Mouse (Mus musculus) heart, embryonic 14.5 days (tissue): ENCODE results near the gene Capns2. TPM values are rescaled to one million over a fixed set of nuclear protein-coding genes. Genes with fewer than 3 reads are reported as not detected.

Experiments
- ATAC-seq: fragments of 200-750 bp; cut with Nextera tagmentation; 2 replicates; pipeline ENCODE4 v1.8.0; 2017; ENCODE audit warnings: low read depth, moderate TSS enrichment; ENCODE audit not compliant: insufficient number of reproducible peaks, insufficient read depth, low FRiP score
- H3K27ac ChIP-seq, 2 experiments: fragments of 200-500 bp in 1 of 2; fragments of 300-500 bp in 1 of 2; sonication (generic) in 1 of 2; replicated peaks in 1 of 2; 2 replicates each; pipeline ENCODE4 v1.5.1; 2012 to 2014; ENCODE audit warnings: low read depth in 2 of 2, low read length in 2 of 2, control low read depth in 1 of 2, mild to moderate bottlenecking in 1 of 2, mixed read lengths in 1 of 2; ENCODE audit not compliant: control insufficient read depth in 1 of 2, insufficient read depth in 1 of 2
- H3K27me3 ChIP-seq: fragments of 300-500 bp; sonication (generic); 2 replicates; pipeline ENCODE4 v1.6.1; 2014; ENCODE audit warnings: mild to moderate bottlenecking, low read length, control low read depth; ENCODE audit not compliant: control insufficient read depth, insufficient read depth
- H3K36me3 ChIP-seq: fragments of 300-500 bp; sonication (generic); 2 replicates; pipeline ENCODE4 v1.6.1; 2014; ENCODE audit warnings: mild to moderate bottlenecking, control low read depth, low read length, mixed read lengths; ENCODE audit not compliant: control insufficient read depth, insufficient read depth
- H3K4me1 ChIP-seq, 2 experiments: fragments of 200-500 bp in 1 of 2; fragments of 300-500 bp in 1 of 2; sonication (generic) in 1 of 2; 2 replicates each; pipeline ENCODE4 v1.6.1; 2012 to 2014; ENCODE audit warnings: low read length in 2 of 2, control low read depth in 1 of 2, mixed read lengths in 1 of 2; ENCODE audit not compliant: control insufficient read depth in 2 of 2, insufficient read depth in 2 of 2
- H3K4me2 ChIP-seq: fragments of 300-500 bp; sonication (generic); 2 replicates; pipeline ENCODE4 v1.6.1; 2014; ENCODE audit warnings: mild to moderate bottlenecking, low read length
- H3K4me3 ChIP-seq, 2 experiments: fragments of 200-500 bp in 1 of 2; fragments of 300-500 bp in 1 of 2; sonication (generic) in 1 of 2; 2 replicates each; pipeline ENCODE4 v1.5.1; 2012 to 2014; ENCODE audit warnings: low read length in 2 of 2, mild to moderate bottlenecking in 2 of 2, control low read depth in 1 of 2, low read depth in 1 of 2, moderate library complexity in 1 of 2; ENCODE audit not compliant: control insufficient read depth in 1 of 2, insufficient read depth in 1 of 2
- H3K9ac ChIP-seq: fragments of 300-500 bp; sonication (generic); 2 replicates; pipeline ENCODE4 v1.6.1; 2014; ENCODE audit warnings: mild to moderate bottlenecking, low read length
- H3K9me3 ChIP-seq: fragments of 300-500 bp; sonication (generic); 2 replicates; pipeline ENCODE4 v1.6.1; 2016; ENCODE audit warnings: low read length, control low read depth; ENCODE audit not compliant: control insufficient read depth
- WGBS: fragments of 180-500 bp; shearing (Covaris S2); extraction: QIAGEN DNeasy Blood & Tissue Kit; methylation state at CpG from one replicate; pipeline ENCODE4 v1.1.7; 2014; 5-methylcytosine and 5-hydroxymethylcytosine counted together
- polyA plus RNA-seq: library from polyadenylated mRNA; unstranded; fragments of >200 nt; fragmentation: Nextera tagmentation; extraction: Ambion mirVana; gene quantifications from 2 replicates; pipeline ENCODE4 v1.2.1, GENCODE M21; 2014

Capns2 gene
- polyA plus RNA-seq, 1 experiment from 2014 or later = 0.20 TPM

DNA sequence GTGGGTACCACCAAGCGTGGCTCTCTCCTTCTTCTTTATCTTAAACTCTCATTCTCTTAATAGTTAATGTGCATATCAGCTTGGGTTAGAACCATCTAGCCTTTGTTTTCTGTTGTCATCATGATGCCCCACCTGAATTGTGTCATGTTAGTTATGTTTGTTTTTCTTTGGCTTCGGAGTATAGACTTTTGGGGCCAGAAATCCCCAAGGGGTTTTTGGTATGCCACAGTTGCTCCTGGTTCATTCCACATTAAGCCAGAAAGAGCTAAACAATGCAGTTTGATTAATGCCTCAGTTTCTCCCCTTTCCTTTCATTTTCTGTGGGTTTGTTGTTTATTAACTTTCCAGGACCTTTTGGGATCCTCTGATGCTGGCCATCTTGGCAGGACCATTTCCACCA, 7.2 kb downstream of the Capns2 start:
- Histone ChIP-seq H3K36me3 (no peaks in the 10 kb centered on the region), H3K9me3 (no peaks in the 10 kb centered on the region), H3K4me3 (no peak overlapping the region), H3K4me2 (no peak overlapping the region), H3K4me1 (no peaks in the 10 kb centered on the region), H3K27ac (no peak overlapping the region), H3K27me3 (no peaks in the 10 kb centered on the region), H3K9ac (no peak overlapping the region)
- ATAC-seq = no peak
- 77% methylated on average over 2 of the region's 2 CpGs for WGBS

DNA sequence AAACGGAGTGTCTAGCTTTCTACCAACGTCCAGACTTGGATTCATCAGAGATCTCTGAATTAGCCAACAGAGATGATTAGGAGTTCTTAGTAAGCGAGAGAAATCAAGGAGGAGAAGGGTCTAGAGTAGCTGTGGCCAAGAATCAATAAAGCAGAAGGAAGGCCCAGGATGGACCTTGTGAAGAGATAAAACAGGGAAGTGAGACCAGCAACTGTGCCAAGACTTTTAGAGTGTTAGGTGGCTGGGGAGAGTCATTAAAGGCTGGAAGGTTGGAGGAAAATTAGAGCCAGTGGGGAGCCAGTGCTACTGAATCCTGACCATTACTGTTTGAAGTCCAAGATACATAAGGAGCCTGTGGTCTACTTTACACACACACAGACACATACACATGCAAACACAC, 10.3 kb downstream of the Capns2 start:
- 72% methylated on average over 3 of the region's 3 CpGs for WGBS

DNA sequence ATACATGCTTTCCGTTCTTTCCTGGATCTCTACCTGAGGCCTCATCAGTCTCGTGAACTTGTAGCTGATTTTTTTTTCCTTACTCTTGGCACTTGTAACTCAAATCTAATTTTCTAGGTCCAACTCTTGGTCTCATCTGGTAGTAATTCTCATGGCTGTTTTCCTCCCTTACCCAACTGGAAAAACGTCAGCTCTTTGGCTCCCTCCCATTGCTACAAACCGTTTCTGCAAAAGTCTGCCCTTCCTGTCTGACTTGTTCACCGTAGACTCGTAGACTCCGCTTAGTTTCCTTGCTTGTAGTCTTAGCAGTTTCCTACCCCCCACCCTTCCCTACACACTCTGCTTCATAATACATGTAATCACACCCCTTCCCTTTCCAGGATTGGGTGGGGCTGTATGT, 12.2 kb downstream of the Capns2 start:
- no peaks in the 10 kb centered on the region for H3K4me1 ChIP-seq
- no peak for ATAC-seq
- H3K4me2 ChIP-seq = no peak overlapping the region
- H3K4me3 ChIP-seq = no peak overlapping the region
- WGBS = 77% methylated on average over 7 of the region's 7 CpGs
- no peaks in the 10 kb centered on the region for H3K36me3 ChIP-seq
- no peaks in the 10 kb centered on the region for H3K27me3 ChIP-seq
- H3K9ac ChIP-seq = no peak overlapping the region
- H3K27ac ChIP-seq = no peak overlapping the region
- no peaks in the 10 kb centered on the region for H3K9me3 ChIP-seq

More for the DNA sequence above, 10.3 kb downstream of the Capns2 start:
- Histone ChIP-seq H3K4me3 (no peak overlapping the region), H3K9ac (no peak overlapping the region), H3K4me2 (no peak overlapping the region), H3K27me3 (no peaks in the 10 kb centered on the region), H3K4me1 (no peaks in the 10 kb centered on the region), H3K9me3 (no peaks in the 10 kb centered on the region), H3K27ac (no peak overlapping the region), H3K36me3 (no peaks in the 10 kb centered on the region)
- no peak for ATAC-seq

DNA sequence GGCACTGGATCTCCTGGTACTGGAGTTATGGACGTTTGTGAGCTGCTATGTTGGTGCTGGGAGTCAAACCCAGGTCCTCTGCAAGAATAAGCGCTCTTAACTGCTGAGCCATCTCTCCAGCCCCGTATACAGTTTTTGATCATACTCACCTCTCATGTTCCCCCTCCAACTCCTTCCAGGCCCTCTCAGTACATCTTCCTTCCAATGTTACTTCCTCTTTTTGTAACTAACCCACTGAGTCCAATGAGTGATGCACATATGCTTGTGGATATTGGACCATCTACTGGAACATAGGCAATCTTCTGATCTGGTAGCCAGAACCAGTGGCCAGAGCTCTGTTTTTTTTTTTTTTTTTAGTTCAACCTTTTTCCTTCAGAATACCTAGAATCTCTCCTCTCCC, 14.9 kb downstream of the Capns2 start:
- Histone ChIP-seq H3K27ac (no peak overlapping the region), H3K4me3 (no peak overlapping the region), H3K36me3 (no peaks in the 10 kb centered on the region), H3K4me1 (no peaks in the 10 kb centered on the region), H3K9me3 (no peaks in the 10 kb centered on the region), H3K4me2 (no peak overlapping the region), H3K27me3 (no peaks in the 10 kb centered on the region), H3K9ac (no peak overlapping the region)
- no peak for ATAC-seq
- 72% methylated on average over 3 of the region's 3 CpGs for WGBS

DNA sequence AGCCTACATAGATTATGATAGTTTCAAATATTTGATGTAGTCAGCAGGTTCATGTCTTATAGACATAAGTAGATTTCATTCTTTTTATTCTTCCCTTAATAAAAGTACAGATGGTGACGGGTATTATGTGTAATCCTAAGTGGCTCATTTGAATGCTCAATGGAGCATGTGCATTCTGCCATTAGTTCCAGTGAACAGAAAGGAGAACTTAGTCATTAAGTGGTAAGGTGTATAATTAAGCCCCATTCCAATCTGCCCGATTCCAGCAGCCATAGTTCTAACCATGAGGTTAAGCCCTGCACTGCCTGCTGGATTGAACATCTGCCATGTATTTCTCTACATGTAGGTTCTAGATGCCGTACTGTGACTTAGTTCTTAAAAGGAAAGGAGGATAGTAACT, 20.6 kb downstream of the Capns2 start:
- Histone ChIP-seq H3K36me3 (no peaks in the 10 kb centered on the region), H3K4me3 (no peak overlapping the region)
- no peak for ATAC-seq

DNA sequence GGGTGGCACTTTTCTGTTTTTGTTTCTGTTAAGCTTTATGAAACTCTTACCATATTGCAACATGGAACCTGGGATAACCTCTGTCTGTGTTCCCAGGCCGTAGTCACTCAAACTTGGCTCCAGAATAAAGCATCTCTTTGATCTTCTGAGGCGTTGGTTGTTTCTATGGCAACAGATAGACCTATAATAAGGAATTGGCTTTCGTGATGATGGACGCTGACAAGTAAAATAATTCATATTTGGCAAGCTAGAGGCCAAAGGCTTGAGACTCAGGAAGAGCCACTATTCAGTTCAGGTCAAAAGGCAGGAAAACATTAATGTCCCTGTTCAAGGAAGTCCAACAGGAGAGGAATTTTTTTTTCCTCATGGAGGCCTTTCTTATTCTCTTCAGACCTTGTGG, 27.8 kb downstream of the Capns2 start:
- no peaks in the 10 kb centered on the region for H3K36me3 ChIP-seq
- H3K27me3 ChIP-seq = no peaks in the 10 kb centered on the region
- no peak overlapping the region for H3K4me3 ChIP-seq
- H3K4me1 ChIP-seq = no peaks in the 10 kb centered on the region
- ATAC-seq = no peak
- no peak overlapping the region for H3K27ac ChIP-seq
- 84% methylated on average over 4 of the region's 4 CpGs for WGBS
- no peak overlapping the region for H3K4me2 ChIP-seq
- peaks cover 3% of the 10 kb centered on the region; the same call in 1 of the 2 replicates for H3K9me3 ChIP-seq
- no peak overlapping the region for H3K9ac ChIP-seq

More for the DNA sequence above, 20.6 kb downstream of the Capns2 start:
- H3K27me3 ChIP-seq = no peaks in the 10 kb centered on the region
- no peak overlapping the region for H3K4me2 ChIP-seq
- H3K4me1 ChIP-seq = no peaks in the 10 kb centered on the region
- H3K9ac ChIP-seq = no peak overlapping the region
- H3K27ac ChIP-seq = no peak overlapping the region
- H3K9me3 ChIP-seq = no peaks in the 10 kb centered on the region
- 81% methylated on average over 3 of the region's 3 CpGs for WGBS

DNA sequence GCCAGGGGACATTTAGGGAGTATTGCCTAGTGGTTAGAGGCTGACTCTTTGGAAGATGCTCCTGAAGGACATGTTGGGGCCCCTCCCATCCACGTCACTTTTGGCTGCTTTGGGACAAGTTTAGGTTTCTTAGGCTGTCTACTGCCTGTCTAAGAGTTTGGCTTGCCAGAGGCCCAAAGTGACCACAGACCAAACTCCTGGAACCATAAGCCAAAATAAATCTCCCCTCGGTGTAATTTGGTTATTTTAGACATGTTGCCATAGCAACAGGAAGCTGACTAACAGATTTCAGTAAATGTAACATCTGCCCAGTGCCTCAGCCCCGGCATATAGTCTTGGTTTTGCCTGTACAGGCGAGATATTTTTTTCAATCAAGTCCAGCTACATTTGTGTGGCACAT, 36.8 kb downstream of the Capns2 start:
- Histone ChIP-seq H3K9me3 (no peaks in the 10 kb centered on the region), H3K4me2 (no peak overlapping the region), H3K9ac (no peak overlapping the region), H3K27me3 (no peaks in the 10 kb centered on the region), H3K4me3 (no peak overlapping the region), H3K36me3 (no peaks in the 10 kb centered on the region), H3K27ac (no peak overlapping the region), H3K4me1 (no peaks in the 10 kb centered on the region)
- whole genome bisulfite sequencing = 70% methylated on average over 4 of the region's 4 CpGs
- ATAC-seq = no peak

DNA sequence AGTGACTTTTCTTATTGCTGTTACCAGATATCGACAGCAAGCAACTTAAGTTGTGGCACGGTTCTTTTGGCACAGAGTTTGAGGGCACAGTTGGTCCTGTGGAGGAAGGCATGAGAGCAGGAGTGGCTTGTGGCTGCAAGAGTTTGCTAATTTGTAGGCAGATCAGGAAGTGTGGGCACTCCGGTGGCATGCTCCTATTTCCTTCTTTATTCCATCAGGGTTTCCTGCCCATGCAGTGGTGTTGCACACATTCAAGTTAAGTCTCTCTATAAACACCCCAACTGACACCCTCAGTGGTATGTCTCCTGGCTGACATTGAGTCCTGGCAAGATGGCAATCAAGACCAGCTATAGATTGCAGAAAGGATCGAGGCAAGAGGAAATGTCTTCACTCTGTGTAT, 47.9 kb downstream of the Capns2 start:
- Histone ChIP-seq H3K4me1 (no peaks in the 10 kb centered on the region), H3K27me3 (no peaks in the 10 kb centered on the region), H3K9ac (no peak overlapping the region), H3K9me3 (no peaks in the 10 kb centered on the region), H3K36me3 (no peaks in the 10 kb centered on the region), H3K4me3 (no peak overlapping the region), H3K4me2 (no peak overlapping the region), H3K27ac (no peak overlapping the region)
- no peak for ATAC-seq
- 76% methylated on average over 4 of the region's 4 CpGs for WGBS
